ENCODE assay signal across 9 mouse cellular contexts in the genomic region with DNA sequence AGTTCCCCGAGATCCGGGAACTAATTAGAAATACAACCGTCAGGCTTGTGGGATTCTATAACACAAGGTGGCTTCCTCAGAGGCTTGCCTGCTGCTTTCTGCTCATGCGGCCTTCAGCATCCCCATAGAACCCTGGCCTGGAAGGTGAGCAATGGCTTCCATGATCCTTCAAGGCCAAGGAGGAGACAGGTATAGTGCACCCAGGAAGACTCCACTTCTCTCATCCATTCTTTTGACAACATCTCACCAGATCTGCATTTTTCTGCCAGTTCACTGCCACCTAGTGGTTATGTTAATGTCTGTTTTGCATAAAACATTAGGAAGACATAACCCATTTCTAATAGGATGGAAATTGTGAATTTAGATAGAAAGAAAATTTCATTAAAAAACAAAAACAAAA.
A peak's percentile ranks its signal among the peaks of the same experiment; 100 is the strongest.
DNase-seq lines count a peak whose midpoint lies in the region; ATAC-seq and TF ChIP-seq lines count a peak whose summit lies in the region.
"Had no signal": no experiment of that assay in that cellular context is flagged by ENCODE, and none has a peak within 500 bp of the region (broad histone marks: within the 10 kb centered on the region; RNA-seq: fewer than 3 reads in every experiment).

No protein-coding gene starts in this region.

- H3K4me1 ChIP-seq in limb, embryonic 14.5 days (ENCODE audit: control insufficient read depth, insufficient read depth, low read length), result peaks cover 32% of the 10 kb centered on the region

- H3K27ac ChIP-seq in limb, embryonic 14.5 days (replicated peaks; ENCODE audit: low read depth, low read length), result no peak overlapping the region

- H3K4me2 ChIP-seq in limb, embryonic 14.5 days (replicated peaks; ENCODE audit: low read depth, low read length, severe bottlenecking), result no peak overlapping the region

- no peak for ATAC-seq in limb, embryonic 14.5 days (ENCODE audit: low FRiP score, low read depth)

- H3K4me3 ChIP-seq in limb, embryonic 14.5 days (replicated peaks; ENCODE audit: low read length), result no peak overlapping the region
- H3K4me3 ChIP-seq: heart, embryonic 13.5 days had no signal

- 70% methylated on average over 4 of the region's 4 CpGs for WGBS in limb, embryonic 14.5 days

- no peak overlapping the region for H3K9ac ChIP-seq in limb, embryonic 14.5 days (ENCODE audit: low read depth, low read length, severe bottlenecking)
- H3K9ac ChIP-seq: heart, embryonic 13.5 days had no signal

- H3K27me3 ChIP-seq in limb, embryonic 14.5 days (ENCODE audit: control insufficient read depth, insufficient read depth, low read length), result no peaks in the 10 kb centered on the region
- H3K27me3 ChIP-seq: heart, embryonic 13.5 days had no signal

- no peaks in the 10 kb centered on the region for H3K36me3 ChIP-seq in limb, embryonic 14.5 days (ENCODE audit: control insufficient read depth, insufficient read depth, low read length)
- H3K36me3 ChIP-seq: heart, embryonic 13.5 days had no signal

- TF ChIP-seq POLR2A in limb, embryonic 14.5 days (IDR thresholded peaks at IDR 0.05; ENCODE audit: borderline replicate concordance, extremely low read depth, insufficient read depth, insufficient read length), result no peak

- no peaks in the 10 kb centered on the region for H3K9me3 ChIP-seq in limb, embryonic 14.5 days (ENCODE audit: control insufficient read depth, low read length)
- H3K9me3 ChIP-seq: heart, embryonic 13.5 days had no signal

- peak; percentile 24 for DNase-seq in kidney, adult 9 months
- DNase-seq in kidney, adult 8-10 months, result no peak
- DNase-seq in NIH3T3 (ENCODE audit: low read depth), result peak; percentile 75
- DNase-seq in embryo, embryonic 11 days, result peak; percentile 64
- peak; percentile 59 for DNase-seq in limb, embryonic 14.5 days (ENCODE audit: low spot score)
- DNase-seq in urinary bladder, postnatal 10 days (ENCODE audit: low spot score), result no peak
- no peak for DNase-seq in B cell, adult 2 months
- no peak for DNase-seq in testis, postnatal 14 days (ENCODE audit: low spot score)

Comparison
In these comparisons a context has a peak if more than half of its experiments do, and no peak if none do; other contexts are left out.
1. DNase-seq: peak in kidney, adult 9 months (single experiment), NIH3T3 (single experiment), embryo, embryonic 11 days (single experiment) and limb, embryonic 14.5 days (single experiment); none in kidney, adult 8-10 months (0 of 2), urinary bladder, postnatal 10 days (single experiment), B cell, adult 2 months (0 of 2) and testis, postnatal 14 days (single experiment).